Mouse (Mus musculus): ENCODE results near the gene Hoxb9. TPM values are rescaled to one million over a fixed set of nuclear protein-coding genes. Genes with fewer than 3 reads are reported as not detected.

Gene Hoxb9
- polyA plus RNA-seq, 1 experiment: not detected

GRCm38 (mm10) chr11:96255111-96255995 lies 15.9 kb upstream of the Hoxb9 start:
- Histone ChIP-seq H3K4me1 (ENCODE audit: control insufficient read depth, insufficient read depth, low read length) (no peaks in the 10 kb centered on the region), H3K4me3 (ENCODE audit: insufficient read depth, low read depth, low read length) (no peak overlapping the region), H3K27ac (ENCODE audit: insufficient read depth, low read depth, low read length) (no peak overlapping the region)
- 3% methylated on average over 39 of the region's 39 CpGs for WGBS
- TF ChIP-seq POLR2A (IDR thresholded peaks at IDR 0.05; ENCODE audit: insufficient read depth, low read depth, low read length): no peak
- no peak for TF ChIP-seq CTCF (IDR thresholded peaks at IDR 0.05; ENCODE audit: insufficient read depth, low read depth, low read length)

GRCm38 (mm10) chr11:96255996-96256445 lies 15.2 kb upstream of the Hoxb9 start:
- 3% methylated on average over 14 of the region's 14 CpGs for WGBS

GRCm38 (mm10) chr11:96257141-96257540 lies 14.1 kb upstream of the Hoxb9 start:
- WGBS: 14% methylated on average over 2 of the region's 2 CpGs
- Histone ChIP-seq H3K4me1 (ENCODE audit: control insufficient read depth, insufficient read depth, low read length) (no peaks in the 10 kb centered on the region), H3K4me3 (ENCODE audit: insufficient read depth, low read depth, low read length) (no peak overlapping the region), H3K27ac (ENCODE audit: insufficient read depth, low read depth, low read length) (no peak overlapping the region)
- TF ChIP-seq POLR2A (IDR thresholded peaks at IDR 0.05; ENCODE audit: insufficient read depth, low read depth, low read length) (no peak), CTCF (IDR thresholded peaks at IDR 0.05; ENCODE audit: insufficient read depth, low read depth, low read length) (no peak)

More at GRCm38 (mm10) chr11:96255996-96256445, 15.2 kb upstream of the Hoxb9 start:
- no peak overlapping the region for H3K27ac ChIP-seq (ENCODE audit: insufficient read depth, low read depth, low read length)
- TF ChIP-seq POLR2A (IDR thresholded peaks at IDR 0.05; ENCODE audit: insufficient read depth, low read depth, low read length): no peak
- TF ChIP-seq CTCF (IDR thresholded peaks at IDR 0.05; ENCODE audit: insufficient read depth, low read depth, low read length): no peak
- H3K4me3 ChIP-seq (ENCODE audit: insufficient read depth, low read depth, low read length): no peak overlapping the region
- no peaks in the 10 kb centered on the region for H3K4me1 ChIP-seq (ENCODE audit: control insufficient read depth, insufficient read depth, low read length)

GRCm38 (mm10) chr11:96259038-96259437 lies 12.2 kb upstream of the Hoxb9 start:
- TF ChIP-seq CTCF (IDR thresholded peaks at IDR 0.05; ENCODE audit: insufficient read depth, low read depth, low read length): no peak
- TF ChIP-seq POLR2A (IDR thresholded peaks at IDR 0.05; ENCODE audit: insufficient read depth, low read depth, low read length): no peak
- WGBS: 5% methylated on average over 2 of the region's 2 CpGs
- H3K4me3 ChIP-seq (ENCODE audit: insufficient read depth, low read depth, low read length): no peak overlapping the region
- no peak overlapping the region for H3K27ac ChIP-seq (ENCODE audit: insufficient read depth, low read depth, low read length)
- H3K4me1 ChIP-seq (ENCODE audit: control insufficient read depth, insufficient read depth, low read length): no peaks in the 10 kb centered on the region

GRCm38 (mm10) chr11:96259511-96259910 lies 11.7 kb upstream of the Hoxb9 start:
- 3% methylated on average over 1 of the region's 1 CpGs for WGBS
- Histone ChIP-seq H3K4me3 (ENCODE audit: insufficient read depth, low read depth, low read length) (no peak overlapping the region), H3K27ac (ENCODE audit: insufficient read depth, low read depth, low read length) (no peak overlapping the region), H3K4me1 (ENCODE audit: control insufficient read depth, insufficient read depth, low read length) (no peaks in the 10 kb centered on the region)
- TF ChIP-seq POLR2A (IDR thresholded peaks at IDR 0.05; ENCODE audit: insufficient read depth, low read depth, low read length) (no peak), CTCF (IDR thresholded peaks at IDR 0.05; ENCODE audit: insufficient read depth, low read depth, low read length) (no peak)

GRCm38 (mm10) chr11:96260310-96260970 lies 10.8 kb upstream of the Hoxb9 start:
- no peak overlapping the region for H3K27ac ChIP-seq (ENCODE audit: insufficient read depth, low read depth, low read length)
- WGBS: 1% methylated on average over 23 of the region's 23 CpGs

GRCm38 (mm10) chr11:96261323-96261890 lies 9.8 kb upstream of the Hoxb9 start:
- WGBS: 1% methylated on average over 24 of the region's 24 CpGs
- Histone ChIP-seq H3K4me3 (ENCODE audit: insufficient read depth, low read depth, low read length) (no peak overlapping the region), H3K27ac (ENCODE audit: insufficient read depth, low read depth, low read length) (no peak overlapping the region), H3K4me1 (ENCODE audit: control insufficient read depth, insufficient read depth, low read length) (no peaks in the 10 kb centered on the region)
- no peak for TF ChIP-seq POLR2A (IDR thresholded peaks at IDR 0.05; ENCODE audit: insufficient read depth, low read depth, low read length)
- TF ChIP-seq CTCF (IDR thresholded peaks at IDR 0.05; ENCODE audit: insufficient read depth, low read depth, low read length): no peak

More at GRCm38 (mm10) chr11:96260310-96260970, 10.8 kb upstream of the Hoxb9 start:
- H3K4me3 ChIP-seq (ENCODE audit: insufficient read depth, low read depth, low read length): no peak overlapping the region
- H3K4me1 ChIP-seq (ENCODE audit: control insufficient read depth, insufficient read depth, low read length): no peaks in the 10 kb centered on the region
- no peak for TF ChIP-seq CTCF (IDR thresholded peaks at IDR 0.05; ENCODE audit: insufficient read depth, low read depth, low read length)
- TF ChIP-seq POLR2A (IDR thresholded peaks at IDR 0.05; ENCODE audit: insufficient read depth, low read depth, low read length): no peak

GRCm38 (mm10) chr11:96262262-96262830 lies 8.9 kb upstream of the Hoxb9 start:
- H3K4me1 ChIP-seq (ENCODE audit: control insufficient read depth, insufficient read depth, low read length): no peaks in the 10 kb centered on the region
- 9% methylated on average over 6 of the region's 6 CpGs for WGBS
- H3K4me3 ChIP-seq (ENCODE audit: insufficient read depth, low read depth, low read length): no peak overlapping the region
- TF ChIP-seq POLR2A (IDR thresholded peaks at IDR 0.05; ENCODE audit: insufficient read depth, low read depth, low read length) (no peak), CTCF (IDR thresholded peaks at IDR 0.05; ENCODE audit: insufficient read depth, low read depth, low read length) (no peak)
- no peak overlapping the region for H3K27ac ChIP-seq (ENCODE audit: insufficient read depth, low read depth, low read length)
